Mouse (Mus musculus) ovary, postnatal 36 days (tissue): ENCODE data around the gene Bach1.

ENCODE experiments used
- DNase-seq: peaks from one replicate; pipeline ENCODE4 v3.0.0; 2022; ENCODE audit warnings: low spot score, mixed read lengths

Bach1 gene

DNA sequence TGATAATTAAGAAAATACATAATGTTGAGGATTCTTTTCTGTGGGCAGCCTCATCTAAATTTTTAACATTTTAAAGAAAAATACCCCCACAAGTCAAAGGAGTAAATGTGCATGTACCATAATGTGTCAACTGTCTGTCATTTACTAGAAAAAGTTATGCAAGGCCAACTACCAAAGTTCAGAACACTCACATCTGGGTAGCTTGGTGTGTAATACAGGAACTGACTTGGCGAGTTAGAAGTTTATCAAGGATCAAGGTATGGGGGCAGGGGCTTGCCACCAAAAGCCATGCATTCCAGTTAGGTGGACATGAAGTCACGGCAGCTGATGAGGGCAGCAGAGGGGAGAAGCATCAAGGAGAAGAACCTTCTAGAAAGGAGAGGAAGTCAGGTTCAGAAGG lies 13.2 kb downstream of the Bach1 start:
- no peak for DNase-seq

DNA sequence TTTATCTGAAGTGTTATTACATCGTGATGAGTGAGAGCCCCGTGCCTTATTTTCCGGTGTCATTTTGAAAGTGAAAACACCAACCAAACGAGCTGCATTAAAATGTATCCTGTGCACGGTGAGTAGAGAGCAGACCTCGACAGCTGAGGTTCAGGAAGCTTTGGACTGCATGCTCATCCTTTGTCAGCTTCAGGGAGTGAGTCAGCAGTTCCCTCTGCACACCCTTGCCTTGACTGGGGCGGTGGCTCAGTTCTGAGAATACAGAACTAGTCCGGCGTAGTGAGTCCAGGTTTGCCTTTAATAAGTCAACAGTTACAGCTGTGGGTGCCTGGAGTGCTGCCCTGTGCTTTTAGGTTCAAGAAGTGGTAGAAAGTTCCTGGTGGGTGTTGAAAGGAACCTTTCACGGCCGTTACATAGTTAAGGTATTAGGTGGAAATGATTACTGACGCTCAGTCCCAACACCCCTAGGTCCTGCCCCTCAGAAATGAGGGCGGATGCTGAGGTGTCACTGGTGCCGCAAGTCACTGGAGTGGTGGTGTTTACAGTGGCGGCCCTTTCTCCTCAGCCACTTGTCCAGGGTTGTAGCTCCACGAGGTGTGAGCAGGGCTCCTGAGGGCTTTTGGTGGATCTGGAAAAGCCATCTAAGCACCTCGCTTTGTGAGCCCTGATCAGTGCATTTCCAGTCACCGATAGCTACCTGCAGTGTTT lies 14.4 kb downstream of the Bach1 start:
- DNase-seq = no peak

- no peak for DNase-seq
Measured at GRCm38 (mm10) chr16:87714550-87714949, 15.8 kb downstream of the Bach1 start.

GRCm38 (mm10) chr16:87715221-87715620 lies 16.5 kb downstream of the Bach1 start:
- DNase-seq = no peak

DNA sequence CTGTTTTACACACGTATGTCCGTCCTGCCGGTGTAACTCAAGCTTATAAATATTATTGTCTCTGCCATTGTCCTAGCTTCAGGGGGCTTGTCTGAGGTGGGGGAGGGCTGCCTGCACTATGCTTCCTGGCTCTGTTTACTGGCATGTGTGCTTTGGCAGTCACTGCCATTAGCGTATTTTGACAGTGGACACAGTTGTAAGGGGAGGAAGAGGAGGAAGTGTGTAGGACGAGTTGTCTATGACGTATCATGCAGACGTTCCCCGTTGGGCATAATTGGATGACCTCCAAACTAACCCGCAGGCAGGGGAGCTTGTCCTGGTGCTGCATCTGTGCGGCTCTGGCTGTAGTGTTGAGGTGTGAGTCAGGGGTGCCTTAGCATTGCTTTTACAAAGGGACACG lies 17.5 kb downstream of the Bach1 start:
- no peak for DNase-seq

DNA sequence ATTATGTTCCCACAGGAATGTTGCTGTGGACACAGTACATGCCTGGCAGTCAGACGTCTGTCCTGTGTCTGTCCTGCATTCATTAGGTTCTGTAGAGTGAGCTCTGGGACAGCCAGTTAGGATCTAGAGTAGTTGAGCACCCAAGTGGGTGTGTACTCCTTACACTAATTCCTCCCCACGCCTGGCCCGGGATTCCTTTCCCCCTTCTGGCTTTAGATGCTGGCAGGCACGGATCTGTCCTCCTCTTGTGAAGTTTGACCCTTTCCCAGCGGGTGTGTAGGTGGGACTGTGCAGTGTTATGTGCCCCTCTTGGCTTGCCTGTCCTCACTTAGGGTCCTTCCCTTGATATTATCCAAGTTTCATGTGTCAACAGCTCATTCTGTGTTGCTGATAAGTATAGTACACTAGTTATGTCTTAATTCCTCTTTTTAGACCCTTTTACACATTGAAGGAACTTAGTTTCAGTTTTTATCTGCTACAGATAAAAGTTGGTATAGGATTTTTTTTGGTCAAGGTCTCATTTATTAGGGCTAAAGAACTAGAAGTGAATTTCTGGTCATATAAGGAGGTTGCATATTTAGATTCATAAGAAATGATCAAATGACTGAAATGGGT lies 18.4 kb downstream of the Bach1 start:
- DNase-seq = no peak

GRCm38 (mm10) chr16:87719071-87719470 lies 20.3 kb downstream of the Bach1 start:
- DNase-seq = no peak

DNA sequence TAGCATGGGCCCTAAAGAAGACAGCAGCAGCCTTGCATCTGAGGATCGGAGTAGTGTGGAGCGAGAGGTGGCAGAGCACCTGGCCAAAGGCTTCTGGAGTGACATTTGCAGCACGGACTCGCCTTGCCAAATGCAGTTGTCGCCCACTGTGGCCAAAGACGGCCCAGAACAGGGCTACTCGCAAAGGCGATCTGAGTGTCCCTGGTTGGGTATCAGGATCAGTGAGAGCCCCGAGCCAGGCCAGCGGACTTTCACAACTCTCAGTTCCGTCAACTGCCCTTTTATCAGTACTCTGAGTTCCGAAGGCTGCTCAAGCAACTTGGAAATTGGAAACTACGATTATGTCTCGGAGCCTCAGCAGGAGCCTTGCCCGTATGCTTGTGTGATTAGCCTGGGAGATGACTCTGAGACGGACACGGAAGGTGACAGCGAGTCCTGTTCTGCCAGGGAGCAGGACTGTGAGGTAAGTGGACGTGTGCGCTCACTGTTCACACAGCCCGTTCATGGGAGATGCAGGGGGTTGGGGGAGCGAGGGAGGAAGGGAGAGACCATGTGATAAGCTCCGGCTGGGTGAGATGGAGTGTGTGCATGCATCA lies 21.0 kb downstream of the Bach1 start:
- DNase-seq = no peak

DNA sequence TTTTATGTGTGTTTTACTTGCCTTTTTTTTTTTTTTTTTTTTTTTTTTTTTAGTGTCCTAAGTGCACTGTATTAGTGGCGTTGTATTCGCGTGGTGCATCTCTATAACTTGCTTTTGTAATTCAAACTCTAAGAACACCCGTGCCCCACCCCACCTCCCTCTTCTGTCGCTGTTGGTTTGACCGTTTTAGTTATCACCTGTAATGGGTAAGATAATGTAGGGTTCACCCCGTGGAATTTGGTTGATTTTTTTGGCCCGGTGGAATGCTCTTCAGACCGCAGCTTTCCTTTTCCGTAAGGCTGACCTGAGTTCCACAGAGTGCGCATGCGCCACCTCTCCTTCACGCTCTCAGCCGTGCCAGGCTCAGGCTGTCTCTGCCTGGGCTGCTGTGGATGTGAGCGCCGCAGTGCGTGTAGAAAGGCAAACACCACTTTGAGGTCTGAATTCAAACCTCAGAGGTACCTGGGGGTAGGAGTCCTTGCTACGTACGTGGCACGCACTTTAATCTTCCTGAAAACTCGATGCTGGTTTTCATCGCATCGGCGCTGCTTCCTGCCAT lies 22.2 kb downstream of the Bach1 start:
- DNase-seq = no peak

GRCm38 (mm10) chr16:87722857-87723256 lies 24.1 kb downstream of the Bach1 start:
- no peak for DNase-seq

GRCm38 (mm10) chr16:87723479-87723878 lies 24.7 kb downstream of the Bach1 start:
- no peak for DNase-seq

DNA sequence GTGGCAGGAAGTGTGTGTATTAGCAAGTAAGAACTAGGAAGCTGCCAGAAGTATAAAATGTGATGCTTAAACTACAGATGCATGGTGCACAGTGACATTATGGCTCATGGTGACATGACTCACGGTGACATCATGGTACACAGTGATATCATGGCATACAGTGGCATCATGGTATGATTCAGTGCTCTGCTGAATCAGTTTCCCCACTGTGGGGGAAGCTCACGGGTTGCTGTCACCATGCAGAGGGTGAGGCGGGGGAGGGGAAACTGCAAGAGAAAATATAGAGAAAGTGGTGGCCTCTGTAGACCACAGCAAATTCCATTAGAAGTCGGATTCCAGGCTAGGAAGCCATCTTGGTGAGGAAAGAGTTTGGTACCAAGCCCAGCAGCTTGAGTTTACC lies 26.1 kb downstream of the Bach1 start:
- no peak for DNase-seq

- no peak for DNase-seq
Measured at GRCm38 (mm10) chr16:87725241-87725640, 26.5 kb downstream of the Bach1 start.

GRCm38 (mm10) chr16:87725963-87726362 lies 27.2 kb downstream of the Bach1 start:
- no peak for DNase-seq

GRCm38 (mm10) chr16:87726369-87726768 lies 27.6 kb downstream of the Bach1 start:
- no peak for DNase-seq

- DNase-seq = no peak
Measured at GRCm38 (mm10) chr16:87727250-87727649, 28.5 kb downstream of the Bach1 start.

- no peak for DNase-seq
Measured at GRCm38 (mm10) chr16:87727918-87728317, 29.2 kb downstream of the Bach1 start.

DNA sequence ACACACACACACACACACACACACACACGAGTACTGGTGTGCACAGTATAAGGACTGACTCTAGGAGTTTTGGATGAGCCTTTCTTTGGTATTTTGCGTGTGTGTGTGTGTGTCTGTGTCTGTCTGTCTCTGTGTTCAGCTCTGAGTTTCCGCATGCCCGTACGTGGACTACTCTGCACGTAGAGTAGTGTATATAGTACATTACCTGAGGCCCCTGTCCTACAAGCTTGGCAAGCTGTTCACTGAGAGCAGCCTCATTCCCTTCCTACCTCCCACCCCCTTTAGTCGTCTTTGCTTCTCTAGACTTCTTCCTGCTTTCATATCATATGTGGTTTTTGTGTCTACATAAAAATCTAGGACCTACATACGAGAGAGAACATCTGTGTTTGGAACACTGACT lies 30.0 kb downstream of the Bach1 start:
- DNase-seq = no peak

DNA sequence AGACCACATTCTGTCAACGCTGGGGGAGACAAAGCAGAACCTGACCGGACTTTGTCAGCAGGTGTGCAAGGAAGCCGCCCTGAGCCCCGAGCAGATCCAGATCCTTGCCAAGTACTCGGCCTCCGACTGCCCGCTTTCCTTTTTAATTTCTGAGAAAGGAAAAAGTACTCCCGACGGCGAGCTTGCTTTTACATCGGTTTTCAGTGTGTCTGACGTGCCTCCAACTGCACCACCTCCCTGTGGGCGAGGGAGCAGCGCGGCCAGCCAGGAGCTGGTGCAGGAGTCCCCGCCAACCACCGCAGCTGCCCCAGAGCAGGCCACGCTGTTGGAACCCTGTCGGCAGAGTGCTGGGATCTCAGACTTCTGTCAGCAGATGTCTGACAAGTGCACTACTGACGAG lies 30.7 kb downstream of the Bach1 start:
- DNase-seq = no peak

- no peak for DNase-seq
Measured at GRCm38 (mm10) chr16:87734868-87735381, 36.2 kb downstream of the Bach1 start.

GRCm38 (mm10) chr16:87736106-87736505 lies 37.4 kb downstream of the Bach1 start:
- no peak for DNase-seq

- no peak for DNase-seq
Measured at GRCm38 (mm10) chr16:87737296-87737695, 38.6 kb downstream of the Bach1 start.
